Mouse (Mus musculus): ENCODE measurements around the gene Degs2.
"Not testable (repeated sequence)": the region's sequence is repeated elsewhere in the genome, so short reads cannot be mapped to it uniquely, and the experiment has no call there.

Degs2 gene

GRCm38 (mm10) chr12:108702185-108702584, at the start of gene Degs2:
Gene Degs2, minus strand, starts transcription at chr12:108702315.
- no peak for DNase-seq (ENCODE audit: low read depth)

GRCm38 (mm10) chr12:108751790-108752189, 49.7 kb upstream of the Degs2 start:
- DNase-seq (ENCODE audit: low read depth) = no peak

GRCm38 (mm10) chr12:108750226-108750625, 48.1 kb upstream of the Degs2 start:
- DNase-seq (ENCODE audit: low read depth) = peak; percentile 31

GRCm38 (mm10) chr12:108749454-108749853, 47.3 kb upstream of the Degs2 start:
- no peak for DNase-seq (ENCODE audit: low read depth)

GRCm38 (mm10) chr12:108749019-108749418, 46.9 kb upstream of the Degs2 start:
- DNase-seq (ENCODE audit: low read depth) = no peak

GRCm38 (mm10) chr12:108745990-108746389, 43.9 kb upstream of the Degs2 start:
- DNase-seq (ENCODE audit: low read depth) = peak; percentile 67

- no peak for DNase-seq (ENCODE audit: low read depth)
These were observed 40.1 kb upstream of the Degs2 start for GRCm38 (mm10) chr12:108742241-108742640.

GRCm38 (mm10) chr12:108741472-108741871, 39.4 kb upstream of the Degs2 start:
- DNase-seq (ENCODE audit: low read depth) = no peak

GRCm38 (mm10) chr12:108738745-108739144, 36.6 kb upstream of the Degs2 start:
- no peak for DNase-seq (ENCODE audit: low read depth)

- no peak for DNase-seq (ENCODE audit: low read depth)
These were observed 35.7 kb upstream of the Degs2 start for GRCm38 (mm10) chr12:108737838-108738237.

- DNase-seq (ENCODE audit: low read depth) = no peak
These were observed 32.3 kb upstream of the Degs2 start for GRCm38 (mm10) chr12:108734386-108734785.

GRCm38 (mm10) chr12:108723841-108724240, 21.7 kb upstream of the Degs2 start:
- no peak for DNase-seq (ENCODE audit: low read depth)

- DNase-seq (ENCODE audit: low read depth) = no peak
These were observed 20.3 kb upstream of the Degs2 start for GRCm38 (mm10) chr12:108722464-108722863.

- DNase-seq (ENCODE audit: low read depth) = no peak
These were observed 16.4 kb upstream of the Degs2 start for GRCm38 (mm10) chr12:108718485-108718884.

GRCm38 (mm10) chr12:108715854-108716253, 13.7 kb upstream of the Degs2 start:
- DNase-seq (ENCODE audit: low read depth) = no peak

- DNase-seq (ENCODE audit: low read depth) = not testable (repeated sequence)
These were observed 11.9 kb upstream of the Degs2 start for GRCm38 (mm10) chr12:108713972-108714371.

GRCm38 (mm10) chr12:108712481-108712880, 10.4 kb upstream of the Degs2 start:
- no peak for DNase-seq (ENCODE audit: low read depth)

GRCm38 (mm10) chr12:108710861-108711615, 8.9 kb upstream of the Degs2 start:
- no peak for DNase-seq (ENCODE audit: low read depth)

- DNase-seq (ENCODE audit: low read depth) = no peak
These were observed 8.1 kb upstream of the Degs2 start for GRCm38 (mm10) chr12:108709964-108710765.

- peak; percentile 8 for DNase-seq (ENCODE audit: low read depth)
These were observed 7.3 kb upstream of the Degs2 start for GRCm38 (mm10) chr12:108709386-108709785.

GRCm38 (mm10) chr12:108706129-108706528, 4.0 kb upstream of the Degs2 start:
- DNase-seq (ENCODE audit: low read depth) = peak; percentile 61

- DNase-seq (ENCODE audit: low read depth) = no peak
These were observed 3.4 kb upstream of the Degs2 start for GRCm38 (mm10) chr12:108705486-108705885.

- DNase-seq (ENCODE audit: low read depth) = no peak
These were observed 894 bp downstream of the Degs2 start for GRCm38 (mm10) chr12:108701221-108701620.
